Mouse (Mus musculus) liver, embryonic 12.5 days (tissue): ENCODE data around the gene Fam118b. TPM values are rescaled to one million over a fixed set of nuclear protein-coding genes. Genes with fewer than 3 reads are reported as not detected.
A peak's percentile ranks its signal among the peaks of the same experiment; 100 is the strongest.

Experiments
- ATAC-seq: fragments of 200-750 bp; cut with Nextera tagmentation; 2 replicates; pipeline ENCODE4 v1.8.0; 2017; ENCODE audit warnings: moderate number of reproducible peaks, mild to moderate bottlenecking, moderate library complexity
- H3K27ac ChIP-seq: fragments of 300-500 bp; sonication (generic); 2 replicates; pipeline ENCODE4 v1.5.1; 2016; ENCODE audit warnings: mild to moderate bottlenecking
- H3K27me3 ChIP-seq: fragments of 300-500 bp; sonication (generic); replicated peaks from 2 replicates; pipeline ENCODE4 v1.6.1; 2016; ENCODE audit warnings: mild to moderate bottlenecking, moderate library complexity
- H3K36me3 ChIP-seq: fragments of 300-500 bp; sonication (generic); 2 replicates; pipeline ENCODE4 v1.6.1; 2016; ENCODE audit warnings: mild to moderate bottlenecking, moderate library complexity
- H3K4me1 ChIP-seq: fragments of 300-500 bp; sonication (generic); 2 replicates; pipeline ENCODE4 v1.6.1; 2016
- H3K4me2 ChIP-seq: fragments of 300-500 bp; sonication (generic); 2 replicates; pipeline ENCODE4 v1.6.1; 2016; ENCODE audit warnings: mild to moderate bottlenecking, moderate library complexity
- H3K4me3 ChIP-seq: fragments of 300-500 bp; sonication (generic); 2 replicates; pipeline ENCODE4 v1.5.1; 2016; ENCODE audit warnings: mild to moderate bottlenecking, moderate library complexity
- H3K9ac ChIP-seq: fragments of 300-500 bp; sonication (generic); 2 replicates; pipeline ENCODE4 v1.6.1; 2016; ENCODE audit warnings: mild to moderate bottlenecking, moderate library complexity
- H3K9me3 ChIP-seq: fragments of 300-500 bp; sonication (generic); replicated peaks from 2 replicates; pipeline ENCODE4 v1.6.1; 2016; ENCODE audit warnings: mild to moderate bottlenecking, moderate library complexity
- WGBS: fragments of 180-500 bp; shearing (Covaris S2); methylation state at CpG from one replicate; pipeline ENCODE4 v1.1.7; 2016; ENCODE audit not compliant: insufficient replicate concordance; 5-methylcytosine and 5-hydroxymethylcytosine counted together
- polyA plus RNA-seq: library from polyadenylated mRNA; unstranded; fragments of >200 nt; fragmentation: Nextera tagmentation; extraction: Ambion mirVana; gene quantifications from 2 replicates; pipeline ENCODE4 v1.2.1, GENCODE M21; 2016

The Fam118b gene
- 19.4 and 19.5 TPM in 2 replicates for polyA plus RNA-seq

DNA sequence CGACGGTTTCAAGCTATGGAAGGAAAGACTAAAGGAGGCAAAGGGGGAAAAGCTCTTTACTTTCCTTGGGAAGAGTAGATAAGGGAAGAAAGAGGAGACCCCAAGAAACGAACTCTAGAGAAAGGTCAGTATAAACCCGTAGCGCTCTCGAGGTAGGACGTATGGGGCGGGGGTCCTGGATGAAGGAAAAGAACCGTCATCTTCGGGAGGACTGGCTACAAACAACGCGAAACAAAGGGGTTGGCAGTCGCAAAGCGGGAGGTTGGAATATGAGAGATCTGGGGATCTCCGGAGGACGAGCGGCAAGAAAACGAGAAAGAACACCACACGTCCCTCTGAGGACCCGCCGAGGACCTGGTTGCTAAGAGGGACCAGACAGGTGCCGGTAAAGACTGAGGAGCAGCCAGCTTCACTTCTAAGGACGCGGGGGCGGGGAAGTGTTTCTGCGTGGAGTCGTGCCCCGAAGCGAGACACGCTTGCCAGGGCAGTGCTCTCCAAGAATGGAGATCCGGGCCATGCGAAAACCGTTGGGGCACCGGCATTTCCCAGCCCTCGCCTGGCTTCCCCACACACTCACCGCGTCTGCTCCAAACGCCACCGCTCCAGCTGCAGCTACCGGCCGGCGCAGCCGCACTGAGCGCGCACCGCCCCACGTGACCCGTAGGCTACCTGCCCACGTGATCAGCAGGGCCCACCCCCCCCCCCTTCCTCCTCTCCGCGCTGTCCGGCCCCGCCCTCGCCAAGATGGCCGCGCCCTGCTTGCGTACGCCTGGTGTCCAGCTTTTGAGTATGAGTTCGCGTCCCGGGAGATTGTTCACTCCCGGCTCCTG is at the start of gene Fam118b, which contains the start of gene Rpusd4:
Gene Fam118b (minus strand): TSS at position 660 of the 830 bp plus-strand sequence.
Gene Rpusd4 (plus strand): TSS at position 720 of the 830 bp plus-strand sequence.
- no peaks in the 10 kb centered on the region for H3K27me3 ChIP-seq
- peak within 1 kb of the TSS; percentile 77 for H3K4me3 ChIP-seq
- H3K9me3 ChIP-seq, result no peaks in the 10 kb centered on the region
- H3K27ac ChIP-seq, result peak within 1 kb of the TSS; percentile 73
- H3K9ac ChIP-seq, result peak within 1 kb of the TSS; percentile 88
- under 1% methylated on average over 62 of the region's 62 CpGs for WGBS
- peaks cover 30% of the 10 kb centered on the region for H3K36me3 ChIP-seq
- H3K4me1 ChIP-seq, result peaks cover 69% of the 10 kb centered on the region
- peak; percentile 93 for ATAC-seq
- H3K4me2 ChIP-seq, result peak within 1 kb of the TSS; percentile 77

DNA sequence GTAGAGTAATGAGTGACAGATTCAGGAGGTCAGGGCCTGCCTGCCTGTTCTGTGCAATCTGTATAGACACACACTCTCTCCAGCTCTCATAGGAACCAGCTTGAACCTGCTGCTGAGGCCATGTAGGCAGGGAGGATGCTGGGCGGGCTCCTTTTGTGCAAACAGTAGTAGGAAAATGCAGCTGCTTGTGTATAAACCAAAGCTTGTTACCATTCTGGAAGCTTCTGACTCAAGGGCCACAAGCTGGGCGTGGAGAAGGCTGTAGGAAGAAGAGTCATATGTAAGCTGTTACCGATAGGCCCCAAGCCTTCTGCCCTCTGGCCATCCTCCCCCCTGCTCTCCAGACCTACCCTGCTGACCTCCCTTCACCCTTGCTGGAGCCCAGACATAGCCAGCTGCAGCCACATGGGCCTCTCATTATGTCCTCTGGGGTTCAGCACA is 49.2 kb upstream of the Fam118b start:
- 49% methylated on average over 3 of the region's 3 CpGs for WGBS
- no peak overlapping the region for H3K27ac ChIP-seq
- no peak for ATAC-seq
- H3K4me2 ChIP-seq, result no peak overlapping the region
- H3K4me1 ChIP-seq, result no peaks in the 10 kb centered on the region; the same call in 1 of the 2 replicates
- no peaks in the 10 kb centered on the region for H3K9me3 ChIP-seq
- H3K36me3 ChIP-seq, result no peaks in the 10 kb centered on the region
- H3K27me3 ChIP-seq, result no peaks in the 10 kb centered on the region
- H3K4me3 ChIP-seq, result no peak overlapping the region
- H3K9ac ChIP-seq, result no peak overlapping the region

DNA sequence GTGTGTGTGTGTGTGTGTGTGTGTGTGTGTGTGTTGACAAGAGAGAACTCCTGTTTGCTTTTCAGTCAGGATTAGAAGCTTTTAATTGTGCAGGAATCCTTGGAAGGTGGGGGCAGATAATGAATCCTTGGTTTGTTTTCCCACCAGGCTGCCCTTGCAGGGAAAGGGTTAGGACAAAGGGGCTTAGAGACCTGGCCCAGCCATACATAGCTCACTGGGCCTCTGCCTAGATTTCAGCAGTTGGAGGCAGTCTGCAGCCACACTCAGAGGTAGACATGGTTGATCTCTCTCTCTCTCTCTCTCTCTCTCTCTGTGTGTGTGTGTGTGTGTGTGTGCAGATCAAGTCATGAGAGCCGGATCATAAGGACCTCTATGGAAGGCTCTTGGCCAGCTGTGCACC is 46.6 kb upstream of the Fam118b start:
- no peaks in the 10 kb centered on the region for H3K36me3 ChIP-seq
- H3K27me3 ChIP-seq, result no peaks in the 10 kb centered on the region
- WGBS, result 71% methylated on average over 1 of the region's 1 CpGs
- no peak overlapping the region for H3K9ac ChIP-seq
- H3K27ac ChIP-seq, result no peak overlapping the region
- no peak overlapping the region for H3K4me3 ChIP-seq
- no peak overlapping the region for H3K4me2 ChIP-seq
- ATAC-seq, result no peak
- H3K9me3 ChIP-seq, result no peaks in the 10 kb centered on the region
- no peaks in the 10 kb centered on the region; the same call in 1 of the 2 replicates for H3K4me1 ChIP-seq

DNA sequence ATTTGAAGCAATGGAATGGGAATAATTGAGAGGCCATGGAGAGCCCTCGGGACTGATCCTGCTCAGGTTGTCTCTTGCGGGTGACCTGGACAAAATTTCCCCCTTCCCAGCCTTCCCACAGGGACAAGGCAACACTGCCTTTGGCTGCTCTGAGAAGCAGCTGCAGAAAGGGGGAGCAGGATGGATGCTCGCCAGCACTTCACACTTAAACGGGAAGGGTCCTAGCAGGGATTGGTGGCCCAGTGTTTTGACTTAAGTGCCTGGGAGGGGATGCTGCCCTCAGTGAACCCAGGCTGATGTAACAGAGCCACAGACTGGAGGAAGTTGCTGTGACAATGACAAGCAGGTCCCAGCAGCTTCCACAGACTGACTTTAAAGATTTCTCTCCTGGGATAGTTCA is 46.0 kb upstream of the Fam118b start:
- H3K36me3 ChIP-seq, result no peaks in the 10 kb centered on the region
- no peak overlapping the region for H3K27ac ChIP-seq
- H3K27me3 ChIP-seq, result no peaks in the 10 kb centered on the region
- H3K4me1 ChIP-seq, result no peaks in the 10 kb centered on the region
- WGBS, result 26% methylated on average over 4 of the region's 4 CpGs
- no peaks in the 10 kb centered on the region for H3K9me3 ChIP-seq
- H3K4me2 ChIP-seq, result no peak overlapping the region
- no peak overlapping the region for H3K4me3 ChIP-seq
- H3K9ac ChIP-seq, result no peak overlapping the region
- no peak for ATAC-seq

DNA sequence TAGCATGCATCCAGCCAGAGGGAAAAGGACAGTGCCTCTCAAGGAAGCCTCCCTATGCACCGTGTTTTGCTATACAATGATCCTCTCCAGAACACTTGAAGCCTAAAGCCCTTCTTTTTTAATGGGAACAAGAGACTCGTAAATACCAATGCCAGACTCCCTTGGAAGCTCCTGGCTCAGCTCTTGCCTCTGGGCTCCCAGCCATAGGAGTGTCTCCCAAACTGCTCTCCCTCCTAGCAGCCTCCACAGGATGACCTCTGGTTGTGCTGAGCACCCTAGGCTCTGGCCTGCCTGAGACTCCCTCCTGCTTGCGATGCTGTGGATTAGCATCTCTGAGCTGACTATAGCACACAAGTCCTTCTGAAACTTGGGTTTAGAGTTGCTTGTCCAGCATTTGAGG is 44.9 kb upstream of the Fam118b start:
- no peak overlapping the region for H3K4me3 ChIP-seq
- H3K9ac ChIP-seq, result no peak overlapping the region
- no peak overlapping the region for H3K27ac ChIP-seq
- H3K4me2 ChIP-seq, result no peak overlapping the region
- ATAC-seq, result no peak
- WGBS, result 68% methylated on average over 3 of the region's 3 CpGs
- no peaks in the 10 kb centered on the region for H3K4me1 ChIP-seq
- no peaks in the 10 kb centered on the region for H3K27me3 ChIP-seq
- no peaks in the 10 kb centered on the region for H3K9me3 ChIP-seq
- no peaks in the 10 kb centered on the region for H3K36me3 ChIP-seq

DNA sequence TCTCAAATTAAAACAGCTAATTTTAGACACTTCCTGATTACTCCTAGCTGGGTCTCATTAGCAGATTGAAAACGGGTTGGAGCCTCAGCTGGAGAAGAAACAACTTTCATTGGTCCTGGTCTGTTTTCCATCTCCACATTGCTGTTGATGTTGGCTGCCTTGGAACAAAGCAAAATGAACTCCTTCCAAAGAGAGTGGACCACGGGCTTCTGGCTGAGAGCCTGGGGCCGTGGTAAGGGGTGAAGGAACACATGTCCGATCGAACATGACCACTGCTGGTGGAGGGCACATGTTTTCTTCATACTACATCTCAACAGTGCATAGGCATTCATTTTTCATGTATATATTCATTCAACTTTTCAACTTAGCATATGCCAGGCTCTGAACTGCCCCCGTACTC is 42.8 kb upstream of the Fam118b start:
- no peak for ATAC-seq
- Histone ChIP-seq H3K27ac (no peak overlapping the region), H3K9me3 (no peaks in the 10 kb centered on the region), H3K4me1 (no peaks in the 10 kb centered on the region), H3K4me3 (no peak overlapping the region), H3K9ac (no peak overlapping the region), H3K4me2 (no peak overlapping the region), H3K27me3 (no peaks in the 10 kb centered on the region), H3K36me3 (no peaks in the 10 kb centered on the region)
- WGBS, result 74% methylated on average over 6 of the region's 6 CpGs

DNA sequence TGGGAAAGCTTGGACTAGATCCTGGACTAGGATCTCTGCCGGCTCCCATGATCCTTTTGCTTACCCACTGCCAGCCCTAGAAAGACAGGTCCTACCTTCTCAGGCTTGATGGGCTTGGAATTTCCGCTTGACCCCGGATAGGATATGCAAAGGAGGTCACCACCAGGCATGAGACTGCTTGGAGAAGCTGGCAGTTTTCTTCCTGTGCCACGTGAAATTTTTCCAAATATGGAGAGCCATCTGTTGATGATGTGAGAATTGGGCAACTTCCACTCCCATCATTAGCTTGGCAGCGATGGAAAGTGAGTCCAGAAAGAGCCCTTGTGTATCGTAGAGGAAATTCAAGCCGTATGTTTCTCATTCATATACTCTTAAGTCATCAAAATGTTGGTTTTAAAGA is 39.9 kb upstream of the Fam118b start:
- no peaks in the 10 kb centered on the region for H3K4me1 ChIP-seq
- no peaks in the 10 kb centered on the region for H3K36me3 ChIP-seq
- no peaks in the 10 kb centered on the region for H3K27me3 ChIP-seq
- 58% methylated on average over 7 of the region's 7 CpGs for WGBS
- H3K9me3 ChIP-seq, result no peaks in the 10 kb centered on the region
- no peak for ATAC-seq
- no peak overlapping the region for H3K4me3 ChIP-seq
- no peak overlapping the region for H3K9ac ChIP-seq
- no peak overlapping the region for H3K4me2 ChIP-seq
- no peak overlapping the region for H3K27ac ChIP-seq

DNA sequence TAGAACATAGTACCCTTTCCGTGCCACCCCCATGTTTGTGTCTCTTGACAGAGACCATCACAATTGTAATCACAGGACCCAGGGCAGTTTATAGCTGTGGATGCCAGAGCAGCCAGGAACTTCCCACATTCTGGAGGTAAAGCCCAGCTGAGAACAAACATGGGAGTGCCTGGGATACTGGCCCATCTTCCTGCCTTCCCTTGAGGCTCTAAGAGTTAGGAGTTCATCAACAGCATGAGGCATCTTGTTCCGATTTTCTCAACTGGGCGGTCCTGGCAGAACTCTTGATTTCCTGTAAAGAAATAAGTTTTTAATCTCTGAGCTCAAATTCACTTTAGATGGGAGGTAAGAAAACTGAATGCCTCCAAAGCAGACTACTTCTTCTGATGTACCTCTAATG is 34.6 kb upstream of the Fam118b start:
- Histone ChIP-seq H3K36me3 (no peaks in the 10 kb centered on the region), H3K27me3 (no peaks in the 10 kb centered on the region), H3K9me3 (no peaks in the 10 kb centered on the region), H3K27ac (no peak overlapping the region), H3K4me2 (no peak overlapping the region), H3K9ac (no peak overlapping the region), H3K4me1 (no peaks in the 10 kb centered on the region), H3K4me3 (no peak overlapping the region)
- no peak for ATAC-seq
- WGBS, result 80% methylated on average over 3 of the region's 3 CpGs

DNA sequence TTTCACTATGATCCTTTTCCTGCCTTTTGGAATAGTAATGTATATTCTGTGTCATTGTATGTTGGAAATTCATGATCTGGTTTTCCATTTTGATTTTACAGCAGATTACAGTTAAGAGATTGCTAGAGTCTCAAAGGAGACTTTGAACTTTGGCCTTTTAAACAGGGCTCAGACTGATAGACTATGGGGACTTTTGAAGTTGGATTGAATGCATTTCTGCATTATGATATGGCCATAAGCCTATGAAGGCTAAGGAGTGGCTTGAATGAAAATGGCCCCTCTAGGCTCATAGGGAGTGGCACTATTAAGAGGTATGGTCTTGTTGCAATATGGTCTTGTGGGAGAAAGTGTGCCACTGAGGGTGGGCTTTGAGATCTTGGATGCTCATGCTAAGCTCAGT is 30.2 kb upstream of the Fam118b start:
- ATAC-seq, result no peak
- no peaks in the 10 kb centered on the region for H3K4me1 ChIP-seq
- no peak overlapping the region for H3K27ac ChIP-seq
- no peak overlapping the region for H3K4me2 ChIP-seq
- H3K9me3 ChIP-seq, result no peaks in the 10 kb centered on the region
- no peaks in the 10 kb centered on the region for H3K36me3 ChIP-seq
- H3K9ac ChIP-seq, result no peak overlapping the region
- H3K27me3 ChIP-seq, result no peaks in the 10 kb centered on the region
- H3K4me3 ChIP-seq, result no peak overlapping the region

DNA sequence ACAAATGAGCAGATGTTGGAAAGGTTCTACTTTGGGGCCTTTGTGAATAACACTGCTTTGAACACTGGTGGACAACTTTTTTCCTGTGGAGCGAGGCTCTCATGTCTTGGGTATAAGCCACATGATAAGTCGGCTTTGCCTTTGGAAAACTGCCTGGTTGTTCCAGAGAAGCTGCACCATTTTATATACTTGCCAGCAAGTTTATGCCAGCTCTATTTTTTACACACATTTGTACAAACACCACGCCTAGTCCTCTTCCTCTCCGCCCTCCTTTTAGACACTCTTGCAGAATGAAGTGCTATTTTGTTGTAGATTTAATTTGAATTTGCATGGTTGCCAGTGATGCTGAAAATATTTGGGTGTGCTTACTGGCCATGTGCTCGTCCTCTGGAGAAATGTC is 25.9 kb upstream of the Fam118b start:
- ATAC-seq, result no peak
- WGBS, result 71% methylated on average over 5 of the region's 5 CpGs
- Histone ChIP-seq H3K4me3 (no peak overlapping the region), H3K36me3 (no peaks in the 10 kb centered on the region), H3K4me2 (no peak overlapping the region), H3K9ac (no peak overlapping the region), H3K27ac (no peak overlapping the region), H3K4me1 (peaks cover 4% of the 10 kb centered on the region; the same call in 1 of the 2 replicates), H3K9me3 (no peaks in the 10 kb centered on the region), H3K27me3 (no peaks in the 10 kb centered on the region; the same call in 1 of the 2 replicates)

DNA sequence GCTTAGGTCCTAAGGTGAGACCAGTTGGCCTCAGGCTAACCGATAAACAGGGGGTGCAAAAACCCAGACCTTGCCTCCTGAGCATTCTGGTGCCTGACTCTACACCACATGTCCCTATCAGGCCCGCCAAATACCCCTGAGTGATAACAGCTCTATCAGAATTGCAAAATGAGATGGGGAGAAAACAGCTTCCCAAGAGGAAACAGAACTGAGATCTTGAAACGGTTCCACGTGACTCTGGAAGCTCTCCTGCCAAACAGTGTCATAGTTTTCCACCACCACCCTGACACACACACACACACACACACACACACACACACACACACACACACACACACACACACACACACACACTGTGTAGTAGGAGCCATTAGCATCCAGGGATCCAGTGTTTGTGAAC is 23.3 kb upstream of the Fam118b start:
- H3K4me1 ChIP-seq, result peaks cover 4% of the 10 kb centered on the region; the same call in 1 of the 2 replicates
- H3K4me2 ChIP-seq, result no peak overlapping the region
- no peak overlapping the region for H3K4me3 ChIP-seq
- no peaks in the 10 kb centered on the region for H3K36me3 ChIP-seq
- H3K9me3 ChIP-seq, result no peaks in the 10 kb centered on the region
- 30% methylated on average over 4 of the region's 4 CpGs for WGBS
- H3K27ac ChIP-seq, result no peak overlapping the region
- H3K9ac ChIP-seq, result no peak overlapping the region
- no peak for ATAC-seq
- no peaks in the 10 kb centered on the region; the same call in 1 of the 2 replicates for H3K27me3 ChIP-seq

DNA sequence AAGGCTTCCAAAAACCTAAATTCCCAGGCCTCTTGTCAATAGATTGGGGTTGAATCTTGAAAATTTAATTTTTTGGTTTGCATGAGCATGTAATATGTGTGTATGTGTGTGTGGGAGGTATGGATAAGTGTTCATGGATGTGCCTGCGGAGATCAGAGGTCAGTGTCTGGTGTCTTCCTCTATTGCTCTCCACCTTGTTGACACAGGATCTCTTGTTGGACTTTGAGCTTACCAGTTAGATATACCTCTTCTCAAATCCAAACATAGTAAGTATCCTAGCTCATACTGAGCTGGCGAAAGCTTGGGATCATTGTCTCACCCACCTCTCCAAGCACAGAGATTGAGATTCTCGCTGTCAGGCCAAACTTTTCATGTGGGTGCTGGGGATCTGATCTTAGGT is 22.8 kb upstream of the Fam118b start:
- Histone ChIP-seq H3K9ac (no peak overlapping the region), H3K4me1 (peaks cover 4% of the 10 kb centered on the region; the same call in 1 of the 2 replicates), H3K27me3 (no peaks in the 10 kb centered on the region; the same call in 1 of the 2 replicates), H3K36me3 (no peaks in the 10 kb centered on the region), H3K27ac (no peak overlapping the region), H3K9me3 (no peaks in the 10 kb centered on the region), H3K4me3 (no peak overlapping the region), H3K4me2 (no peak overlapping the region)
- 73% methylated on average over 3 of the region's 3 CpGs for WGBS
- no peak for ATAC-seq
